Mouse (Mus musculus) splenic B cell, adult 2 months (primary cell): ENCODE data around the gene Nfkbie.

Experiments
- DNase-seq: peaks from one replicate; pipeline ENCODE4 v3.0.0-alpha.2; 2011; ENCODE audit warnings: low read depth, low spot score
- H3K27me3 ChIP-seq: 2 replicates; pipeline ENCODE4 v1.6.1; 2012; ENCODE audit warnings: mild to moderate bottlenecking, low read length, moderate library complexity, mixed read lengths; ENCODE audit not compliant: control insufficient read depth, poor library complexity, insufficient read depth, severe bottlenecking
- H3K36me3 ChIP-seq: 2 replicates; pipeline ENCODE4 v1.6.1; 2012; ENCODE audit warnings: mild to moderate bottlenecking, low read length, moderate library complexity, mixed read lengths; ENCODE audit not compliant: control insufficient read depth, poor library complexity, insufficient read depth, severe bottlenecking

The Nfkbie gene

DNA sequence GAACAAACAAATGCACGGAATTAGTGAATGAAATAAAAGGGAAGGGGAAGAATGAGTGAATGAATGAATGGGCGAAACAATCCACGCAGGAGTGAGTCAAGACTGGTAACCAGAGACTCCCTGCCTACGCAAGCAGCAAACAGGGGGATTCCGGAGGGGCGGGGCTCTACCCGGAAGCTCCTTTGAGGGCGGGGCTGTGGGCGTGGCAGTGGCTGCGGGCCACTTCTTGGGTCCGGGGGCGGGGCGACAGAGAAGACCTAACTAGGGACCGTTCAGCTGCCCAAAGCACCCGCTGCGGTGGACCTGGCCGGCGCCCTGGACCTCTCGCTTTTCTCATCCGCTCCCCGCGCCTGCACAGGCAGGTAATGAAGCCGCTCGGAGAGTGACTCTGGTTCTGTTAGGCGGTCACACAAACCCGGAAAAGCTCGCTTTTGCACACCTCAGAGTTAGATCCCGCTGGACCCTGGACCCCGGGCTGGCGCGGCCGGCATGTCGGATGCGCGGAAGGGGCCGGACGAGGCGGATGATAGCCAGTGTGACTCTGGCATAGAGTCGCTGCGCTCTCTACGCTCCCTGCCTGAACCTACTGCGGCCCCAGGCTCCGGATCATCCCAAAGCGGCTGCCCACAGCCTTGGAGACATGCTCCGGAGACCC lies at the start of gene Nfkbie:
Gene Nfkbie, plus strand, starts transcription at position 252 of the 655 bp plus-strand sequence.
- Histone ChIP-seq H3K27me3 (no peaks in the 10 kb centered on the region), H3K36me3 (peaks cover 5% of the 10 kb centered on the region)
- peak; percentile 98 for DNase-seq

DNA sequence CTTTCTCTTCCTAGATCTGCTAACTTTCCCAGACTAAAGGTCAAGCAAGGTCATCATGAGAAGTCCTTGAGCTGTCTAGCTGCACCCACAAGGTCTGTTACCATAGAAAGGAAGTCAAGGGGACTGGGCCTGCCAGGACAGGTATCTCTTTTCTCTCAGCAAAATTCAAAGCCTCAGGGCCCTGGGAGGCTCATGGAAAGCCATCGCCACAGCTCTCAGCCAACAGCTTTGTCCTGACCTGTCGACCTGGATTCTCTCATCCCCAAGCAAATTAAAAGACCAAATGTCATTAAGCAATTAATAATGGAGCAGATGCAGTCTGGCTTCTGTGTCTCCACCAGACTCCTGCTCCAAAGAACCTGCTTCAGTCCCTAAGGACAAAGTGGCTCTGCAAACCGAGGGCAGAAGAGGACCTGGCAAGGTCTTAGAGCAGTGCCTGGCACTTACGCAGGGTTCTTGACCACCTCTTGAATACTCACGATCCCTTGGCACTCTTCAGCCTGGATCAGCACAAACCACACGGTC lies 49.5 kb upstream of the Nfkbie start:
- Histone ChIP-seq H3K27me3 (no peaks in the 10 kb centered on the region), H3K36me3 (no peaks in the 10 kb centered on the region)
- DNase-seq: no peak

DNA sequence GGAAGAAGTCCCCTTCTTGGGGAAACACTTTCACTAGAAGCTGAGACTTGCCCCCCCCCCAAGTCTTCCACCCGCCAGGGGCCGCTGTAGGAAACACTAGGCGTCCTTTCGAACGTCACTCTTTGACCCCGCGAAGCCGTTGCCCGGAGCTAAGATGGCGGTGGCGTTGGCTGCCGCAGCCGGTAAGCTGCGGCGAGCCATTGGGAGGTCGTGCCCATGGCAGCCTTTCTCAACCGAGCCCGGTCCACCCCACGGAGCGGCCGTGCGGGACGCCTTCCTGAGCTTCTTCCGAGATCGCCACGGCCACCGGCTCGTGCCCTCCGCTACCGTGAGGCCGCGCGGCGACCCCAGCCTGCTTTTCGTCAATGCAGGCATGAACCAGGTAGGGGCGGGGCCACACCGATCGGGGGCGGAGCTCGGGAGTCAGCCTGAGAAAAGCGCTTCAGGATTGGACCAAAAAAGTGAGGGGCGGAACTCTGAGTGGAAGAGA lies 48.8 kb upstream of the Nfkbie start, which contains the start of gene Aars2:
Gene Aars2, plus strand, starts transcription at position 142 of the 490 bp plus-strand sequence.
- peak; percentile 96 for DNase-seq
- Histone ChIP-seq H3K36me3 (no peaks in the 10 kb centered on the region), H3K27me3 (no peaks in the 10 kb centered on the region)

DNA sequence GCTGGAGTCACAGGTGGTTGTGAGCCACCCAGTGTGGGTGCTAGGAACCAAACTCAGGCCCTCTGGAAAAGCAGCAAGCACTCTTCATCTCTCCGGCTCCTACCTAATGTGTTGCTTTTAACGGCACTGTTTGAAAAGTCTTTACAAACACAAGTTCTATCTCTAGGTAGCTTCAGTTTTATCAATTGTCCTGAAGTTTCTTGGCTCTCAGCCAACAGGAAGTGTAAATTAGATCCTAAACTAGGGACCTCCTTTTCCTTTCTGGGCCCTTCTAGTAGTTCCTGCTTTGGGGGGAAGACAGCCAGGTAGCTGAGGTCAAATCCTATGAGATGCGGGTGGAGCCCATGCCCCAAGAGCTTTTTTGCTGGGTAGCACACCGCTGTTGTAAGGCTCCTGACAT lies 44.6 kb upstream of the Nfkbie start:
- DNase-seq: no peak
- no peaks in the 10 kb centered on the region; the same call in 1 of the 2 replicates for H3K36me3 ChIP-seq

DNA sequence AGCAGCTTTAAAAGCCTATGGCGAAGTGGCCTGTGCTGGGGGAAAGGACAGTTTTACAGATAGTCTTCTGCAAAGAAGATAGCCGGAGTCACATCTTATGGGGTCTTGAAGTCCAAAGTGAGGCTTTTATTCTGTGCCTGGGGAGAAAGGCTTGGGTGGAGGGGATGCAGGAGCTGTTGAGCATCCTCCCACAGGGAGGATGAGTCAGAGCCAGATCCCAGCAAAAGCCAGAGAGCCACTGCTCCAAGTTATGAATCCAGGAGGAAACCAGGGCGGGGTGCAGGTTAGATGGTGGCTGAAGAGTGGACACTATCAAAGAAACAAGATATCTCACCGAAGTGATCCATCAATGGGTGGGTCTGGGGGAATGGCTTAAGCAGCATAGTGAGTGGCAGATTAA lies 43.7 kb upstream of the Nfkbie start:
- H3K27me3 ChIP-seq: no peaks in the 10 kb centered on the region
- DNase-seq: no peak
- H3K36me3 ChIP-seq: no peaks in the 10 kb centered on the region; the same call in 1 of the 2 replicates

More for the DNA sequence above, 44.6 kb upstream of the Nfkbie start:
- H3K27me3 ChIP-seq: no peaks in the 10 kb centered on the region

DNA sequence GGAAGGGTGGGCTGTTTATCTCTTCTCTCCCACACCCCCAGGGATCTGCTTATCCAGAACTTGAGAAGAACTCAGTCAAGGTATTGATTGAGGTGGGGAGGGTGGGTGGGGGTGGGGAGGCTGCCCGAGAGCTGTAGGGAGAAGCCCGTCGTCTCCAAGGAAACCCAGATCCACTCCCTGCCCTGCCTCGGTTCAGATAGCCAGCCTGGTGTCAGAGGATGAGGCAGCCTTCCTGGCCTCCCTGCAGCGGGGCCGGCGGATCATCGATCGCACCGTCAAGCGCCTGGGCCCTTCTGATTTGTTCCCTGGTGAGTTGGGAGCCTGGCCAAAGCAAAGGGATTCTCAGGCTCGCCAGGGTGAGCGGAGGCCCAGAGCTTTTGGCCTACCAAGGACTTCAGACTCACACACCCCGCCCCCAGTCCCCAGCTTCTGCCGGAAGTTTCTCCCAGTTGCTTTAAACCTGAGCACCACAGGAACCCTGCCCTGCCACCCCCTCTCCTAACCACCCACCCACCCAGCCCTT lies 40.2 kb upstream of the Nfkbie start:
- Histone ChIP-seq H3K36me3 (no peaks in the 10 kb centered on the region; the same call in 1 of the 2 replicates), H3K27me3 (no peaks in the 10 kb centered on the region)
- DNase-seq: no peak

DNA sequence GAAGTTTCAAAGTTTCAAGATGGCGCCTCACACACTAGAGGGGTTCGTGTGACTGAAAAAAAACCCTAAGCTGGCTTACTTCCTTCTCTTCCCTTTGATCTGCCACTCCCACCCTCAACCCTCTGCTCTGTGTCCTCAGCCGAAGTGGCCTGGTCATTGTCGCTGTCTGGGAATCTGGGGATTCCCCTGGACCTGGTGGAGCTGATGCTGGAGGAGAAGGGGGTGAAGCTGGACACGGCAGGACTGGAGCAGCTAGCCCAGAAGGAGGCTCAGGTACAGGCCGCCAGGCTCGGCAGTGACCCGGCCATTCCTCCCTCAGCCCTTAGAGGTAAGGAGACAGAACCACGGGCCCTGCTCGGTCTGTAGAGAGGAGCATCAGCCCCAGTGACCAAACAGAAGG lies 39.7 kb upstream of the Nfkbie start:
- no peak for DNase-seq
- Histone ChIP-seq H3K36me3 (no peaks in the 10 kb centered on the region; the same call in 1 of the 2 replicates), H3K27me3 (no peaks in the 10 kb centered on the region)

DNA sequence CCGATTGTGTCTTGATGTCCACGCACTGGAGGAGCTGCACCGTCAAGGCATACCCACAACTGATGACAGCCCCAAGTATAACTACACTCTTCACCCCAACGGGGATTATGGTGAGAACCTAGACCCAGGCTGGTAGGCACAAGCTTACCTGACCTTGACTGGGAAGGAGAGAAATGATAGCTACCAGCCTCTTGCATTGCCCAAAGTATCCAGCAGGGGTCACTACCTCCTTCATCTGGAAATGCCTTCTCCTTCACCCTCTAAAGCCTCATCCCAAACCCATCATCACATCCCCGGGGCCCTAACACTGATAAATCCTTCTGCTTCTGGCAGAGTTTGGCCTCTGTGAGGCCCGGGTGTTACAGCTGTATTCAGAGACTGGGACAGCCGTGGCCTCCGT lies 39.0 kb upstream of the Nfkbie start:
- Histone ChIP-seq H3K36me3 (no peaks in the 10 kb centered on the region; the same call in 1 of the 2 replicates), H3K27me3 (no peaks in the 10 kb centered on the region)
- peak; percentile 86 for DNase-seq

DNA sequence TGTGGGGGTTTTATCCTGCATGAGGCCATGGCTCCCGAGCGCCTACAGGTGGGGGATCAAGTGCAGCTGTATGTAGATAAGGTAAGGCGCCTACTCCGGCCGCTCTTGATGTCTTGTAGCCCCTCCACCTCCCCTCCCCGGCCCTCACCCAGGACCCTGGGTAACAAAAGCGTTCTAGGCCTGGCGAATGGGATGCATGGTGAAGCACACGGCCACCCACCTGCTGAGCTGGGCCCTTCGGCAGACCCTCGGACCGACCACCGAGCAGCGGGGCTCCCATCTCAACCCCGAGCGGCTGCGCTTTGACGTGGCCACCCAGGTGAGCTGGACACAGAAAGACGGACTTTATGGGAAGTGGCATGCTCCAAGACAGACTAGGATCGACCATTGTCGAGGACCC lies 38.4 kb upstream of the Nfkbie start:
- no peak for DNase-seq
- Histone ChIP-seq H3K27me3 (no peaks in the 10 kb centered on the region), H3K36me3 (no peaks in the 10 kb centered on the region; the same call in 1 of the 2 replicates)

DNA sequence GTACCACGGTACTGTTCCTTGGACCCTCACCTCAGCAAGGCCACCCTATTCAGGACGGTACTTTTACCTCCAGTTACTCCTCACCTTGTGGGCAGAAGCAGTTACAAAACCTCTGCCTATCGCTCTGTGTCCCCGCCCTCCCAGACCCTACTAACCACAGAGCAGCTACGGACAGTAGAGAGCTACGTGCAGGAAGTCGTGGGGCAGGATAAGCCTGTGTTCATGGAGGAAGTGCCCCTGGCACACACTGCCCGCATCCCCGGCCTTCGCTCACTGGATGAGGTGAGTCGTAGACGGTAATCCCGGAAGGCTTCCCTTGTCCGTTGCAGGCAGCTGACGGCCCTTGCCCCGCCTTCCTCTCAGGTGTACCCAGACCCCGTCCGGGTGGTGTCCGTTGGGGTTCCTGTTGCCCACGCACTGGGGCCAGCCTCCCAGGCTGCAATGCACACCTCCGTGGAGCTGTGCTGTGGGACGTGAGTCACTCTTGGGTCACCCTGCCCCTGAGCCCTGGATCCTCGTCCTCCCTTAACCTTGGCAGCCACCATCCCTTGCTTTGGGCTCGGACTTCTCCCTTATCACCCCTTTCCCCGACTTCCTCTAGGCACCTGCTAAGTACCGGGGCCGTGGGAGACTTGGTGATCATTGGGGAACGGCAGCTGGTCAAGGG lies 37.8 kb upstream of the Nfkbie start:
- Histone ChIP-seq H3K27me3 (no peaks in the 10 kb centered on the region), H3K36me3 (no peaks in the 10 kb centered on the region; the same call in 1 of the 2 replicates)
- no peak for DNase-seq

DNA sequence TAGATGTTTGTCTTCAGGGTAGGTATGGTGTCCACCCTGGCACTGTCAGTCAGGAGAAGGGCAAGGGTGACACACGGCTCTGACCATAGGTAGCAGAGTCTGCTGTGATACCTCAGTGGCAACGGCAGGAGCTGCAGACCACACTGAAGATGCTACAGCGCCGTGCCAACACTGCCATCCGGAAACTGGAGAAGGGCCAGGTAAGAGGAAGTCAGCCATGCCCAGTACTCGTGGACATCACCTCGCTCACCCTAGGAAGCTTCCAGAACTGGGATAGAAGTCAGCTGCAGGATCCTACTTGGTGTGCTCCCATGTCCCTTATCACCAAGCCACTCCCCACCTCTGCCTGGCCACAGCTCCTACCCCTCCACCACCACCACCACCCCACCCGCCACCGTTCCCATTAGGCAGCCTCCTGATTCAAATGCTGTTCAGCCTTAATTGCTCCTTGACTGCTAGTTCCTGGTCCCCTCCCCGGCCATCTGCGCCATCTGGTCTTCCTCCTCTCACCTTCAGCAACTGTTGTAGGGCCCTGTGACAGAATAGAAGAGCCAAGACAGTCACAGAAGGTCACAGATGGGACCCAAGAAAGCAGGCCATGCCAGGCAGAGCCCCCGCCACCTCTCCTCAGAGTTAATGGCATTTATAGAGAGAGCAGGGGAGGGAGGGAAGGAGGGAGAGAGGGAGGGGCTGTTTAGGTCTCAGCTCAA lies 36.6 kb upstream of the Nfkbie start:
- DNase-seq: no peak
- Histone ChIP-seq H3K27me3 (no peaks in the 10 kb centered on the region), H3K36me3 (no peaks in the 10 kb centered on the region; the same call in 1 of the 2 replicates)

DNA sequence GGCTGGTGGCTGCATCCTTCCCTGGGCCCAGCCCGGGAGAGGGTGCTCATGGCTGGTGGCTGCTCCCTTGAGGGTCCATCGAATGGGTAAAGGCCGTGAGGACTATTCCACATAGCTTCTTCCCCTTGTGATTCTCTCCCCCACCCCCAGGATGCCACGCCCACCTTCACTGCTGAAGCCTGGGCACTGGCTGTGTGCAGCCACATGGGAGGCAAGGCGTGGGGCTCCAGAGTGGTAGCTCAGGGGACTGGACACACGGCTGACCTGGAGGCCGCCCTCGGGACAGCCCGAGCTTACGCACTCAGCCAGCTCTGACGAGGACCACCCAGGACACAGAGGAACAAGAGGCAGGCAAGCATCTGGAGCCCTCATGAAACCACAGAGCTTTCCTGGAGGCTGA lies 35.4 kb upstream of the Nfkbie start:
- Histone ChIP-seq H3K27me3 (no peaks in the 10 kb centered on the region), H3K36me3 (no peaks in the 10 kb centered on the region; the same call in 1 of the 2 replicates)
- no peak for DNase-seq

DNA sequence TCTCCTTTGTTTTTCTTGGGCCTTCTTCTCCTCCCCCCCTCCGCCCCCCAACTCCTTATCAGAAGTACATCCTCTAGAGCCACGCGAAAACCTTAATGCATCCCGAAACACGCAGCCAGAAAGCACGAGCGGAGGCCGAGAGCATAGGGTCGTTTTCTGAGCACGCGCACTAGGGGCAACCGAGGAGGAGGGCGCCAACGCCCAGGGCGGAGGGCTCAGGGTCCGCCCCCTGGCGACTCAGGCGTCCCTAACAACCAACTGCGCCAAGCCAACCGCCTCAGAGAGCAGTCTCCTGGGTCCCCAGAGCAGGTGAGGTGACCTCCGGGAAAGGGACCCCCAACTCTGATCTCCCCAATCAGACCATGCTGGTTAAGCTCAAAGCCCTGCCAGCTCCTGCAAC lies 32.2 kb upstream of the Nfkbie start, which contains the start of gene Tcte1:
Gene Tcte1, plus strand, starts transcription at position 172 of the 400 bp plus-strand sequence.
- H3K27me3 ChIP-seq: no peaks in the 10 kb centered on the region
- H3K36me3 ChIP-seq: no peaks in the 10 kb centered on the region; the same call in 1 of the 2 replicates
- DNase-seq: no peak

DNA sequence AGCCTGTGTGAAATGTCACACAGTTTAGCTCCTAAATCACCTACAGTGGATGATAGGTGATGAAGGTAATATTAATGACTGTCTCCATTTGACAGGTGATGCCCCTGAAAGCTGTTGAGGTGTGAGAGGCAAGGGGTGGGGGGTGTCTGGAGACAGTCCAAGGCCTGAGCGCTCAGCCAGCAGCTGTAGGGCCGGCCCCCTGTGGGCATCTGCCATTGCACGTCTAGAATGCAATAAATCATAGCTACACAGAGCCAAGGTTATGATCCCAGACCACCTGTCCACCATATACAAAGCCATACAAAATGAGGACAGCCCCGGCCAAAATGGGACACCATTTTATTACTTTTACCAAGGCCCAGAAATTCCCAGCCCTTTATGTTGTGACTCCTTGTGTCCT lies 30.5 kb upstream of the Nfkbie start:
- Histone ChIP-seq H3K27me3 (no peaks in the 10 kb centered on the region), H3K36me3 (no peaks in the 10 kb centered on the region)
- no peak for DNase-seq
